Mouse (Mus musculus) gastrocnemius, postnatal 10 days (tissue): ENCODE measurements around the gene Sh3d19. TPM values are rescaled to one million over a fixed set of nuclear protein-coding genes. Genes with fewer than 3 reads are reported as not detected.

Experiments
- DNase-seq: peaks from one replicate; pipeline ENCODE4 v3.0.0; 2021; ENCODE audit warnings: mixed read lengths
- long read RNA-seq, 2 experiments: library from polyadenylated mRNA; stranded (forward); transcript quantifications; one replicate each; pipeline ENCODE4 v2.0.0; 2021
- total RNA-seq, 2 experiments: library from RNA; stranded (reverse); gene quantifications; 2 replicates each; pipeline ENCODE4 v1.2.3; 2021

Gene Sh3d19
- 10 to 100 TPM; 26.7 to 35.6 TPM for total RNA-seq
- long read RNA-seq, experiment 1, partial matches to known transcripts = 0 of 6 reads
- long read RNA-seq, experiment 1, other reads (novel, unspliced or antisense) = 6 of 6 reads
- long read RNA-seq, experiment 2, full-length matches to known transcripts = 2 of 6 reads
- long read RNA-seq, experiment 2, partial matches to known transcripts = 1 of 6 reads
- long read RNA-seq, experiment 2, other reads (novel, unspliced or antisense) = 3 of 6 reads

GRCm38 (mm10) chr3:85970742-85971598 is at the start of gene Sh3d19:
Sh3d19 (plus strand) TSS chr3:85971109.
- peak; percentile 77 for DNase-seq

- peak; percentile 34 for DNase-seq
Observed at GRCm38 (mm10) chr3:85922331-85922730, 48.6 kb upstream of the Sh3d19 start.

- DNase-seq = no peak
Observed at GRCm38 (mm10) chr3:85923343-85923742, 47.6 kb upstream of the Sh3d19 start.

GRCm38 (mm10) chr3:85923954-85924945 is 46.7 kb upstream of the Sh3d19 start:
- peak; percentile 84 for DNase-seq

DNA sequence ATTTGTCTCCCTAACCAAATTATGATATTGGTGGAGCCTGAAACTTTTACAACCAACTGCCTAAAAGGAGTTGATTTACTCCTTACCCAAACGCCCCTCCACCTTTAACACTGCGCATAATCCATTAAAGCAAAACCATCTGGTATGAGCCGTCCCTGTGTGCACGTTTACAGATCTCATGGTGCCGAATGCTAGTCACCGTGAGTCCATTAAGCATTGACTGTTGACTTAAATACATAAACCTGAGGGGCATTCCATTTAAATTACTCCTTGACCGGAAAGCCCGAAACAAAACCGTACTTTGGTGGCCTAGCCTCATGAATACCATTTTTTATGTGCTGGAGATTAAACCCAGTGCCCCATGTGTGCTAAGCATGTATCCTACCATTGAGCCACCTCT is 43.6 kb upstream of the Sh3d19 start:
- no peak for DNase-seq

GRCm38 (mm10) chr3:85928140-85928611 is 42.7 kb upstream of the Sh3d19 start:
- peak; percentile 43 for DNase-seq

- DNase-seq = no peak
Observed at GRCm38 (mm10) chr3:85929711-85930110, 41.2 kb upstream of the Sh3d19 start.

GRCm38 (mm10) chr3:85930671-85931255 is 40.1 kb upstream of the Sh3d19 start:
- no peak for DNase-seq

DNA sequence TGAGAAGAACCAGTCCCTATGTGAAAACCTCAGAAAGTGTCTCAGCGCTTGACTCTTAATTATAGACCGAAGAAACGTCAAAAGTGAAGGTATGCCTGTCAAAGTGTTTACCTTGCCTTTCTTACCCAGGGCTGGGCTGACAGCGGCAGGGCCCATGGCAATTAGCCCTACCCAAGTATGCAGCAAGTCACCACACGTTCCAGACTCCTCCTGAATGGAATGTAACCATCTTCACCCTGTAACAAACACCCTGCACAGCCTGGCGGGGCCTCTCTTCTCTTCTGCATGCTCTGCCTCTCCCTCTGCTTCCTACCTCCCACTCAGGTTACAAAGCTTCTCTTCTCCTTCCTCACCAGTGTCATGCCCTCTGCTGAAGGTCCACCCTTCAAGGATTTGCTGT is 39.0 kb upstream of the Sh3d19 start:
- DNase-seq = no peak

DNA sequence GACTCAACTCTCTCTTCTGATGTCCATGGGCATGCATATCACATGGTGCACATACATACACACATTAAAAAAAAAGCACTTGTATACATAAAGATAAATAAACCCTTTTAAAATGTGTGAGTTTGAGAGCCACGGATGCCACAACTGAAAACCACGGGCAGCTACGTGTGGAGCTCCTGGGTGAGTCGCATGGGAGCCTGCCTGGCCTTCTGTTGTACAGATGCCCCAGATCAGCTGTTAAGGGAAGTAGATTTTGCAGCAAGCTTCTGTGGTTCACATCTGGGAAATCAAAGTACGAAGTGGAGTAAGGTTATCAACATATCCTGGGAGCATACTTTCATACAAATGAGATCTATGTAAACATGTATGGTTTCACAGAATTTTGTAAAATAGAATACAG is 37.3 kb upstream of the Sh3d19 start:
- no peak for DNase-seq

- no peak for DNase-seq
Observed at GRCm38 (mm10) chr3:85950914-85951313, 20.0 kb upstream of the Sh3d19 start.

DNA sequence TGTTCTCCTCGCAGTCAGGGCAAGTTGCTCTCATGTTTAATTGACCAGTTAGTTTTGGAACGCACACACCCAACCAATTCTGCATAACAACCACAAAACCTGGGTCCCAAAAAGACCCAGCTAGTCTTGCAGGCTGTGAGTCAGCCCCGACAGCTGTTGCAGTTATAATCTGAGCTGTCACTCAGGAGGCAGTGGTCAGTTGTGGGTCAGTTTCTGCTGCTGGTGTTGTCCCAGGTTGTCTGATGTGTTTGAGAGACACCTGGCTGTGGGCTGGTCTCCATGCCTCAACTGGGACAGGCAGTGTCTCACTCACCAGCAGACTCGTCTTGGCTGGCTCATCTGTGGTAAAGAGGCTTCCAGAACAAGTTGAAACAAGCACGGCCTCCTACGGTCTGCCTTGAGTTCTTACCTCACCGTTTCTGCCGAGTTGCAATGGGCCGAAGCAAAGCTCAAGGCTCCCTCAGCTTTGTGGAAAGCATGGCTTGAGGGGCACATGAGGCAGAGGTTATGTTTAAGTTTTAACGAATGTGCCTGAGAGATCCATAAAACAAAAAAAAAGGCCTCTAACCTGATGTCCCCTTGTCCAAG is 18.1 kb upstream of the Sh3d19 start:
- DNase-seq = no peak

DNA sequence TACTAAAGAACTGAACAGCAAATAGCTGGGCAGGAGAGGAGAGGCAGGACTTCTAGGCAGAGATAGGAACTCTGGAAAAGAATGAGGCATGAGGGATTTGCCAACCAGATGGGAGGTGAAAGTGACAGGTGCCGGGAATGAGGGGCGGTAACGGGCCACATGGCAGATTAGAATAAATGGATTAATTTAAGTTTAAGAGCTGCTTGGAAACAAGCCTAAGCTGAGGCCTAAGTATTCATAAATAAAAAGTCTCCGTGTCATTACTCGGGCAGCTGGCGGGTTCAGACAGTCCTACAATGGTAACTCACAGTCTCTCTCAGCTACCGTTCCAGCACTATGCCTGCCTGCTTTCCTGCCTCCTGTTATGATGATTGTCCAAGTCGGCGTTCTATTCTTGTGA is 15.6 kb upstream of the Sh3d19 start:
- DNase-seq = no peak

DNA sequence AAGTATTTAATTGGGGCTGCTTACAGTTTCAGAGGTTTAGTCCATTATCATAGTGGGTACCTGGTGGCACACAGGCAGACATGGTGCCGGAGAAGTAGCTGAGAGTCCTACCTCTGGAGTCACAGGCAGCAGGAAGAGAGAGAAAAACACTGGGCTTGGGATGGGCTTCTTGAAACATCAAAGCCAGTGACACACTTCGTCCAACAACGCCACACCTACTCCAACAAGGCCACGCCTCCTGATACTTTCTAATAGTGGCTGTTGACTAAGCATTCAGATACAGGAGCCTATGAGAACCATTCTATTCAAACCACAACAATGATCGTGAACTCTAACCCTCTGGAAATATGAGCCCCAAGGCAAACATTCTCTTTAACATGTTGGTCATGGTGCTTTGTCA is 15.2 kb upstream of the Sh3d19 start:
- DNase-seq = no peak

DNA sequence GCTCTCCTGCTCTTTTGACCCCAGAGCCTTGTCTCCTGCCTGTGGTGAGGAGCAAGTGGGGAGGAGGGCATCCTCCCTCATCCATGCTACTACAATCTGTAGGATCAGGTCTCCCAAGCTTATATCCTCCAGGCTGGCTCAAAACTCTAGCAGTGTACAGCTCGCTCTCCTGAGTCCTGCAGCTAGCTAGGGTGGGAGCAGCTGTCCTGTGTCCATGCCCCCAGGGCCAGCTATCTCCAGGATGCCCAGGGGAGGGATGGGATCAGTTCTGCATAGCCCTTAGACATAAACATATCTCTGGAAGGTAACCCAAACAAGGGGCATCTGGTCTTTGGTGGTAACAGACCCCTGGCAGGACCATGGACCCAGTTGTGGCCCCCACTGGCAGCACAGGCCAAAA is 11.2 kb upstream of the Sh3d19 start:
- DNase-seq = no peak

DNA sequence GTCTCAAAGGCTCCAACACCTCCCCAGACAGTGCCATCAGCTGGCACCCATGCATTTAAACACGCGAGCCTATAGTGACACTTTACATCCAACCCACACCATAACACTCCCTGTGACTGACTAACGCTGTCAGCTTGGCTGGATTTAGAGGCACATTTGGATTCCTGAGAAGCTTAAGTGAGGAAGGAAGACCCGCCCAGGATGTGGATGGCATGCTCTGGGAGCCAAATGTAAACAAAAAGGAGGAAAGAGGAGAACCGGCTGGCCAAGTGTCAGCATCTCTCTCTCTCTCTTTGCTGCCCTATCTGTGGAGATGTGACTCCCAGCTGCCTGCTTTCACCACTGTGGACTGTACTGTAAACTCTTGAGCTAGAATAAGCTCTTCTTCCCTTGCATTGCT is 9.8 kb upstream of the Sh3d19 start:
- no peak for DNase-seq

- no peak for DNase-seq
Observed at GRCm38 (mm10) chr3:85965479-85965878, 5.4 kb upstream of the Sh3d19 start.

DNA sequence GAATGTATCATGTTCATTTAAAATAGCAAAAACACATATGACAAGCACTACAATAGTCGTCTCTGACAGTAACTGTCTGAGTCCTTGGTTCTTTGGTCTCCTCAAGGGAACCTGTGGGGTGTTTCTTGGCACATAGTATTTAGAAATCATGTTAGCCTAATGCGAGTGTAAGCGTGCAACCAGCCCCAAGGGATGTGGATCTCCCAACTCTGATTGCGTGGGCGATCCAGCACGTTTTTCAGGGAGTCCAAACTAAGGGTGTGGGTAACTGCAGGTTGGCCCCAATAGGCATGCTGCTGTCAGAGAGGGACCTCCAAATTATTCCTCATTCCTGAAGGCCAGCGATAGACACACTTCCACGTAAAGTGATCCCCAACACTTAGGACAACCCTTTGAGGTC is 1.9 kb upstream of the Sh3d19 start:
- no peak for DNase-seq

GRCm38 (mm10) chr3:85971599-85971975 is 678 bp downstream of the Sh3d19 start:
- DNase-seq = peak; percentile 14

DNA sequence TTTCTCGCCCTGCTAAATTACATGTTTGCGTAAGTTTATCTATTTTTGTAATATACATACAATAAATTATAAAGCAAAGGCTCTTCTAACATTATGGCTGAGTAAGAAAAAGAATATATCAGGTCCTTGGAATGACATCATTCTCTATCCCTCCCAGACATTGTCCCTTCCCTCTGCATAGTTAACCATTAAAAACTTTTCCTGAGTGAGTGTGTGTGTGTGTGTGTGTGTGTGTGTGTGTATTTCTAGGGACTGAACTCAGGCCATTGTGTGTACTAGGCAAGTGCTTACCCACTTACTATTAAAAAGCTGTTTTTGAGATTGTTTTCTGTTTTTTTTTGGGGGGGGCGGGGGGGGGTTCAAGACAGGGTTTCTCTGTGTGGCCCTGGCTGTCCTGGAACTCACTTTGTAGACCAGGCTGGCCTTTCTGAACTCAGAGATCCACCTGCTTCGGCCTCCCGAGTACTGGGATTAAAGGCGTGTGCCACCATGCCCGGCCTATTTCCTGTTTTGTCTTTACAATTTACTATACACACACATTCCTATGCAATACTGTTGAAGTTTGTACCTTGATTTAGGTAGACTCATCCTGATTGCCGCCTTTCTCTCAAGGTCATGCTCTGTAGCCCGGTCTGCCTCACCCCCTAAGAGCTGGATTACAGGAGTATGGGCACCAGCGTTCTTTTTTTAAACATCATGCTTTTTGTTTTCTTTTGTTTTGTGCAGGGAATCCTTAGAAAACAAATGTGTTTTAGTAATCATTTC is 2.6 kb downstream of the Sh3d19 start:
- no peak for DNase-seq

- DNase-seq = no peak
Observed at GRCm38 (mm10) chr3:85974451-85974850, 3.5 kb downstream of the Sh3d19 start.
